29 mouse cellular contexts compared by ENCODE assay signal in the genomic region with DNA sequence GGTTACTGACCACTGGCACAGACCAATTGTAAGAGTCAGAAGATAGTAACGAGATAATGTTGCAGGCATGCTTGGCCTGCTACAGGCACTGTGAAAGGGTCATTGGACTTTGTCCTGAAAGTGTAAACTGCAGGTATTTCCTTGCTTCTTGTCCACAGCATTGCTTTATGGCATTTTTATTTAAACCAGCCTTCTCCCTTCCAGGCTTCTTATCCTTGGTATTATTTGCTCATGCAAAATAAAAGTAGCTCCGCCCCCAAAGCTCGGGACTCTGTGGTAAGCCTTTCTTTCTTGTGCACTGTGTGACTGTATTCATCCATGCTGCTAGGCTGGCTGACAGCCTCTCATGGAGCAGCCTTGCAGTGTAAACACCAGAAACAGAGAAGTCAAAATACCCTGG. TPM values are rescaled to one million over a fixed set of nuclear protein-coding genes. Genes with fewer than 3 reads are reported as not detected.
DNase-seq lines count a peak whose midpoint lies in the region; ATAC-seq and TF ChIP-seq lines count a peak whose summit lies in the region.
"Had no signal": no experiment of that assay in that cellular context is flagged by ENCODE, and none has a peak within 500 bp of the region (broad histone marks: within the 10 kb centered on the region; RNA-seq: fewer than 3 reads in every experiment).

No protein-coding gene starts in this region.

- TF ChIP-seq POLR2A in liver, adult 2 months (IDR thresholded peaks at IDR 0.05; ENCODE audit: extremely low read depth, insufficient read depth, low read length) = no peak

- TF ChIP-seq CTCF in liver, adult 2 months (IDR thresholded peaks at IDR 0.05; ENCODE audit: low read depth, low read length) = no peak
- no peak for TF ChIP-seq CTCF in intestine, postnatal 0 days (IDR thresholded peaks at IDR 0.05; ENCODE audit: low read depth)

- H3K4me1 ChIP-seq in liver, adult 2 months (ENCODE audit: control insufficient read depth, insufficient read depth, low read length) = peaks cover 27% of the 10 kb centered on the region
- H3K4me1 ChIP-seq in liver, embryonic 12.5 days = no peaks in the 10 kb centered on the region
- no peaks in the 10 kb centered on the region for H3K4me1 ChIP-seq in intestine, embryonic 14.5 days (replicated peaks; ENCODE audit: control insufficient read depth, insufficient read depth, low read length)
- H3K4me1 ChIP-seq in intestine, postnatal 0 days (replicated peaks; ENCODE audit: control insufficient read depth, insufficient read depth, low read length) = 0 out of 2 replicates have a peak, but pooled peaks cover 16% of the 10 kb centered on the region
- H3K4me1 ChIP-seq: embryonic facial prominence, embryonic 12.5 days had no signal

- no peak overlapping the region for H3K4me3 ChIP-seq in liver, adult 2 months (ENCODE audit: insufficient read depth, low read depth, low read length)
- H3K4me3 ChIP-seq in liver, embryonic 12.5 days = no peak overlapping the region
- no peak overlapping the region for H3K4me3 ChIP-seq in intestine, embryonic 14.5 days (ENCODE audit: low read depth, low read length)
- H3K4me3 ChIP-seq in intestine, postnatal 0 days (ENCODE audit: low read depth, low read length) = no peak overlapping the region
- H3K4me3 ChIP-seq: embryonic facial prominence, embryonic 12.5 days; liver, embryonic 13.5 days had no signal

- H3K27me3 ChIP-seq in liver, adult 2 months (ENCODE audit: control insufficient read depth, insufficient read depth, low read length) = 0 out of 2 replicates have a peak, but pooled peaks cover 2% of the 10 kb centered on the region
- H3K27me3 ChIP-seq in liver, embryonic 12.5 days (replicated peaks) = no peaks in the 10 kb centered on the region
- no peaks in the 10 kb centered on the region for H3K27me3 ChIP-seq in intestine, embryonic 14.5 days (replicated peaks; ENCODE audit: control insufficient read depth, insufficient read depth, low read length)
- no peaks in the 10 kb centered on the region for H3K27me3 ChIP-seq in intestine, postnatal 0 days (replicated peaks; ENCODE audit: control insufficient read depth, insufficient read depth, low read length)
- H3K27me3 ChIP-seq: embryonic facial prominence, embryonic 12.5 days; liver, embryonic 13.5 days had no signal

- H3K4me2 ChIP-seq in liver, embryonic 12.5 days = no peak overlapping the region
- no peak overlapping the region for H3K4me2 ChIP-seq in intestine, embryonic 14.5 days (ENCODE audit: low read length)
- peak overlapping the region; percentile 27; the same call in 1 of the 2 replicates for H3K4me2 ChIP-seq in intestine, postnatal 0 days (replicated peaks; ENCODE audit: low read depth)
- H3K4me2 ChIP-seq: embryonic facial prominence, embryonic 12.5 days; liver, embryonic 13.5 days had no signal

- no peaks in the 10 kb centered on the region for H3K9me3 ChIP-seq in liver, embryonic 12.5 days (replicated peaks)
- no peaks in the 10 kb centered on the region for H3K9me3 ChIP-seq in intestine, embryonic 14.5 days (ENCODE audit: control insufficient read depth, low read length)
- no peaks in the 10 kb centered on the region for H3K9me3 ChIP-seq in intestine, postnatal 0 days (ENCODE audit: control insufficient read depth)
- H3K9me3 ChIP-seq: embryonic facial prominence, embryonic 12.5 days; liver, embryonic 13.5 days had no signal

- H3K27ac ChIP-seq in liver, adult 2 months (replicated peaks; ENCODE audit: insufficient read depth, low read depth, low read length) = no peak overlapping the region
- no peak overlapping the region for H3K27ac ChIP-seq in liver, embryonic 12.5 days
- H3K27ac ChIP-seq in intestine, embryonic 14.5 days (ENCODE audit: low read depth) = peak overlapping the region; percentile 57; the same call in 1 of the 2 replicates
- H3K27ac ChIP-seq in intestine, postnatal 0 days (ENCODE audit: low read depth, low read length) = peak overlapping the region; percentile 28; the same call in 1 of the 2 replicates
- H3K27ac ChIP-seq: embryonic facial prominence, embryonic 12.5 days; liver, embryonic 13.5 days had no signal

- H3K79me2 ChIP-seq in liver, adult 2 months (ENCODE audit: control insufficient read depth, insufficient read depth, low read length) = no peaks in the 10 kb centered on the region

- no peaks in the 10 kb centered on the region for H3K36me3 ChIP-seq in liver, adult 2 months (ENCODE audit: control insufficient read depth, insufficient read depth, low read length)
- no peaks in the 10 kb centered on the region for H3K36me3 ChIP-seq in liver, embryonic 12.5 days
- H3K36me3 ChIP-seq in intestine, embryonic 14.5 days (ENCODE audit: control insufficient read depth, insufficient read depth, low read length) = no peaks in the 10 kb centered on the region
- no peaks in the 10 kb centered on the region for H3K36me3 ChIP-seq in intestine, postnatal 0 days (ENCODE audit: control insufficient read depth, insufficient read depth)
- H3K36me3 ChIP-seq: embryonic facial prominence, embryonic 12.5 days; G1E; liver, embryonic 13.5 days had no signal

- 30% methylated on average over 3 of the region's 3 CpGs for WGBS in liver, adult 2 months
- 57% methylated on average over 3 of the region's 3 CpGs for WGBS in liver, embryonic 12.5 days (ENCODE audit: insufficient replicate concordance)
- WGBS in intestine, embryonic 14.5 days = 48% methylated on average over 3 of the region's 3 CpGs
- WGBS in intestine, postnatal 0 days = 24% methylated on average over 3 of the region's 3 CpGs

- no peak overlapping the region for H3K9ac ChIP-seq in liver, adult 2 months (ENCODE audit: low read depth, low read length)
- no peak overlapping the region for H3K9ac ChIP-seq in liver, embryonic 12.5 days
- H3K9ac ChIP-seq in intestine, embryonic 14.5 days (ENCODE audit: low read length) = no peak overlapping the region
- no peak overlapping the region for H3K9ac ChIP-seq in intestine, postnatal 0 days (ENCODE audit: low read depth, low read length)
- H3K9ac ChIP-seq: embryonic facial prominence, embryonic 12.5 days; liver, embryonic 13.5 days had no signal

- no peak for ATAC-seq in liver, embryonic 12.5 days
- ATAC-seq in intestine, embryonic 14.5 days (replicated peaks; ENCODE audit: low FRiP score, low TSS enrichment, low read depth) = peak; percentile 87
- ATAC-seq in intestine, postnatal 0 days = peak; percentile 80
- ATAC-seq: CD4-positive, CD25-positive, alpha-beta regulatory T cell, adult 4 months; inflammation-experienced regulatory T-cells, adult 6 months; midbrain, embryonic 16.5 days had no signal

- DNase-seq in liver, adult 2 months (ENCODE audit: extremely low read depth, low read depth, low spot score) = peak; percentile 74
- peak; percentile 55 for DNase-seq in intestine, embryonic 14.5 days (ENCODE audit: low spot score)
- peak; percentile 46 for DNase-seq in lung, postnatal 36 days
- no peak for DNase-seq in thymus, postnatal 25 days
- no peak for DNase-seq in heart, adult 9 months (ENCODE audit: low spot score in 2 of 2)
- no peak for DNase-seq in left cerebral cortex, adult 11 months (ENCODE audit: low spot score)
- DNase-seq: cerebellum, adult 11 months; cerebellum, postnatal 14 days; gastrocnemius, postnatal 25 days; kidney, postnatal 10 days; layer of hippocampus, adult 9-11 months; liver, embryonic 13.5 days; right cerebral cortex, adult 18-20 months; spleen, adult 18-20 months; thymus, postnatal 36 days had no signal

RNA-seq across cellular contexts. Expression of gene Krt23, which starts 3.7 kb away (rescaled TPM):
- total RNA-seq in liver, adult 2 months (2014; rRNA removed) = 4.0 and 6.4 TPM in 2 replicates
- polyA plus RNA-seq in liver, adult 2 months (2012; rRNA removed) = 1.4 and 1.7 TPM in 2 replicates
- 0.20 and 0.35 TPM in 2 replicates for polyA plus RNA-seq in liver, embryonic 12.5 days (2016; fragmentation: Nextera tagmentation; extraction: Ambion mirVana)
- 6.0 and 9.2 TPM in 2 replicates for polyA plus RNA-seq in intestine, embryonic 14.5 days (2014; fragmentation: Nextera tagmentation; extraction: Ambion mirVana)
- polyA plus RNA-seq in intestine, postnatal 0 days (2015; fragmentation: Nextera tagmentation; extraction: Ambion mirVana) = 8.0 and 9.9 TPM in 2 replicates
- total RNA-seq: adrenal gland, adult 18-20 months; G1E; gastrocnemius, postnatal 25 days; heart, adult 8-10 months; left cerebral cortex, postnatal 10 days; megakaryocyte progenitor cell, adult 5-6 weeks had no signal
- polyA plus RNA-seq: CD4-positive, CD25-positive, alpha-beta regulatory T cell, adult 4 months; G1E; hindbrain, embryonic 11.5 days; inflammation-experienced regulatory T-cells, adult 6 months; neural tube, embryonic 11.5 days had no signal

RNA-seq across cellular contexts. Expression of gene Krt39, which starts 31.9 kb away (rescaled TPM):
- total RNA-seq in liver, adult 2 months (2014; rRNA removed) = not detected in 2 replicates
- not detected in 2 replicates for polyA plus RNA-seq in liver, adult 2 months (2012; rRNA removed)
- polyA plus RNA-seq in liver, embryonic 12.5 days (2016; fragmentation: Nextera tagmentation; extraction: Ambion mirVana) = not detected in 2 replicates
- polyA plus RNA-seq in intestine, embryonic 14.5 days (2014; fragmentation: Nextera tagmentation; extraction: Ambion mirVana) = not detected in 2 replicates
- polyA plus RNA-seq in intestine, postnatal 0 days (2015; fragmentation: Nextera tagmentation; extraction: Ambion mirVana) = not detected in 2 replicates
- total RNA-seq: adrenal gland, adult 18-20 months; gastrocnemius, postnatal 25 days; heart, adult 8-10 months; left cerebral cortex, postnatal 10 days; megakaryocyte progenitor cell, adult 5-6 weeks had no signal
- polyA plus RNA-seq: CD4-positive, CD25-positive, alpha-beta regulatory T cell, adult 4 months; embryonic facial prominence, embryonic 12.5 days; G1E; heart, postnatal 0 days; hindbrain, embryonic 11.5 days; inflammation-experienced regulatory T-cells, adult 6 months; liver, embryonic 13.5 days; midbrain, embryonic 16.5 days; neural tube, embryonic 11.5 days had no signal

RNA-seq across cellular contexts. Expression of gene Krt20, which starts 51.3 kb away (rescaled TPM):
- 0.09 TPM in 1 of 2 replicates, not detected in the other for total RNA-seq in liver, adult 2 months (2014; rRNA removed)
- 0.04 and 0.15 TPM in 2 replicates for polyA plus RNA-seq in liver, adult 2 months (2012; rRNA removed)
- polyA plus RNA-seq in liver, embryonic 12.5 days (2016; fragmentation: Nextera tagmentation; extraction: Ambion mirVana) = 23.5 and 24.6 TPM in 2 replicates
- 16.5 and 17.1 TPM in 2 replicates for polyA plus RNA-seq in intestine, embryonic 14.5 days (2014; fragmentation: Nextera tagmentation; extraction: Ambion mirVana)
- polyA plus RNA-seq in intestine, postnatal 0 days (2015; fragmentation: Nextera tagmentation; extraction: Ambion mirVana) = 166 and 189 TPM in 2 replicates
- total RNA-seq: G1E; gastrocnemius, postnatal 25 days; heart, adult 8-10 months; left cerebral cortex, postnatal 10 days; megakaryocyte progenitor cell, adult 5-6 weeks had no signal
- polyA plus RNA-seq: CD4-positive, CD25-positive, alpha-beta regulatory T cell, adult 4 months; G1E; inflammation-experienced regulatory T-cells, adult 6 months had no signal

RNA-seq across cellular contexts. Expression of gene Krt40, which starts 53.7 kb away (rescaled TPM):
- total RNA-seq in liver, adult 2 months (2014; rRNA removed) = not detected in 2 replicates
- polyA plus RNA-seq in liver, adult 2 months (2012; rRNA removed) = not detected in 2 replicates
- polyA plus RNA-seq in liver, embryonic 12.5 days (2016; fragmentation: Nextera tagmentation; extraction: Ambion mirVana) = not detected in 2 replicates
- not detected in 2 replicates for polyA plus RNA-seq in intestine, embryonic 14.5 days (2014; fragmentation: Nextera tagmentation; extraction: Ambion mirVana)
- polyA plus RNA-seq in intestine, postnatal 0 days (2015; fragmentation: Nextera tagmentation; extraction: Ambion mirVana) = not detected in 2 replicates
- total RNA-seq: adrenal gland, adult 18-20 months; gastrocnemius, postnatal 25 days; heart, adult 8-10 months; left cerebral cortex, postnatal 10 days; megakaryocyte progenitor cell, adult 5-6 weeks had no signal
- polyA plus RNA-seq: CD4-positive, CD25-positive, alpha-beta regulatory T cell, adult 4 months; embryonic facial prominence, embryonic 12.5 days; G1E; heart, postnatal 0 days; hindbrain, embryonic 11.5 days; inflammation-experienced regulatory T-cells, adult 6 months; liver, embryonic 13.5 days; midbrain, embryonic 16.5 days; neural tube, embryonic 11.5 days had no signal

Comparison
In these comparisons a context has a peak if more than half of its experiments do, and no peak if none do; other contexts are left out.
1. RNA of gene Krt20, which starts 51.3 kb away (polyA plus RNA-seq): 166 to 189 TPM in intestine, postnatal 0 days, 23.5 to 24.6 TPM in liver, embryonic 12.5 days and 16.5 to 17.1 TPM in intestine, embryonic 14.5 days; 0.04 to 0.15 TPM in liver, adult 2 months; every median in the first group is over 10 times any median in the second.
2. DNase-seq: peak in liver, adult 2 months (single experiment), intestine, embryonic 14.5 days (single experiment) and lung, postnatal 36 days (single experiment); none in thymus, postnatal 25 days (single experiment), heart, adult 9 months (0 of 2) and left cerebral cortex, adult 11 months (single experiment).
3. H3K27ac ChIP-seq: peak in intestine, embryonic 14.5 days (single experiment) and intestine, postnatal 0 days (single experiment); none in liver, adult 2 months (single experiment) and liver, embryonic 12.5 days (single experiment).